ENCODE assay signal across 8 mouse cellular contexts in the genomic region with DNA sequence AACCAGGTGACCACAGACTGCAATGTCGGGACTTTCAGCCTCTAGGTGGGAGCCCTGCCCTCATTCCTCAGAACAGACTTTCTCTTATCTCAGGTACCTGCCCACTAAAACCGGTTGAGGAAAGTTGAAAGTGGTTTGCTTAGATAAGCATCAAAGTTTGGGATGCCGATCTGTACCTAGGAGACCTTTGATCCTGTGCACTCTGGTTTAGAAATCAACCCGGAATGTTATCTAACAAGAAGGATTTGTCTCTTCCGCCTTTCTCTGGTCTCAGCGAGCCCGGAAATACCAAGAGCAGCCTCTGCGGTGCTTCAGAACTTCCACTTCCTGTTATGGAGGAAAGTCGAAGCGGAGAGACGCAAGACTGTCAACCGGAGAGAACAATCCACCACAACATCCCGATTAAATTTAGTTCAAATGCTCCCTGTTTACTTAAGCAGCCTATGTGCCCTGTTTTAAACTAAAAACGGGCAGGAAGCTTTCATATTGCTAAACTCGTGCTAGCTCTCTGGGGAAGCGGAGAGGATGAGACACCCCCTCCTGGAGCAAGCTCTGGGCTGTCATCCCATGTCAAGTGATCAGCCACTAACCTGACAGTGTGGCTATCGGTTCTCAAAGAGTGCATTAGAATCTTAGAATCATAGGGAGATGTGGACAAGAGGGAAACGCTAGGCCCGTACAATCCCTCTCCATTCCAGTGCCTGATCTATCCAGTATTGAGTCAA. TPM values are rescaled to one million over a fixed set of nuclear protein-coding genes. Genes with fewer than 3 reads are reported as not detected.
DNase-seq lines count a peak whose midpoint lies in the region; ATAC-seq and TF ChIP-seq lines count a peak whose summit lies in the region.

No protein-coding gene starts in this region.

- 58% methylated on average over 19 of the region's 19 CpGs for WGBS in heart, postnatal 0 days
- WGBS in forebrain, embryonic 10.5 days = 86% methylated on average over 19 of the region's 19 CpGs

- no peaks in the 10 kb centered on the region for H3K9me3 ChIP-seq in heart, postnatal 0 days (replicated peaks; ENCODE audit: control insufficient read depth, low read length)
- no peaks in the 10 kb centered on the region for H3K9me3 ChIP-seq in forebrain, embryonic 10.5 days

- intact Hi-C loops in left cerebral cortex, adult 2 months (cut with DNase I) = no loop called here

- H3K27ac ChIP-seq in left cerebral cortex, adult 2 months = peak overlapping the region; percentile 47; the same call in 1 of the 2 replicates
- peak overlapping the region; percentile 47 for H3K27ac ChIP-seq in heart, postnatal 0 days (ENCODE audit: low read depth)
- H3K27ac ChIP-seq in forebrain, embryonic 10.5 days = no peak overlapping the region

- H3K36me3 ChIP-seq in heart, postnatal 0 days (replicated peaks; ENCODE audit: control insufficient read depth, insufficient read depth, low read length) = no peaks in the 10 kb centered on the region
- H3K36me3 ChIP-seq in forebrain, embryonic 10.5 days (replicated peaks) = no peaks in the 10 kb centered on the region

- H3K4me3 ChIP-seq in left cerebral cortex, adult 2 months = no peak overlapping the region
- H3K4me3 ChIP-seq in heart, postnatal 0 days (ENCODE audit: low read depth, low read length) = no peak overlapping the region
- H3K4me3 ChIP-seq in forebrain, embryonic 10.5 days = no peak overlapping the region

- peak overlapping the region; percentile 18; the same call in 1 of the 2 replicates for H3K4me2 ChIP-seq in heart, postnatal 0 days (ENCODE audit: low read depth, low read length)

- peak; percentile 33; the same call in 1 of the 2 replicates for ATAC-seq in heart, postnatal 0 days (ENCODE audit: insufficient read depth, low read depth)

- H3K9ac ChIP-seq in heart, postnatal 0 days (replicated peaks; ENCODE audit: low read depth, low read length) = no peak overlapping the region

- TF ChIP-seq CTCF in left cerebral cortex, adult 2 months (IDR thresholded peaks at IDR 0.05) = no peak
- no peak for TF ChIP-seq CTCF in heart, postnatal 0 days (IDR thresholded peaks at IDR 0.05; ENCODE audit: low read depth)

- DNase-seq in left cerebral cortex, adult 2 months (ENCODE audit: extremely low spot score in 1 of 2, low spot score in 2 of 2) = no peak
- no peak for DNase-seq in left cerebral cortex, adult 11 months (ENCODE audit: low spot score)
- DNase-seq in heart, postnatal 0 days (ENCODE audit: low spot score) = peak; percentile 23
- DNase-seq in lung, adult 18-20 months = peak; percentile 58
- peak; percentile 37 to 63 for DNase-seq in thymus, adult 18-20 months
- no peak for DNase-seq in layer of hippocampus, adult 11-12 months (ENCODE audit: low spot score)
- DNase-seq in forebrain, embryonic 10.5 days (ENCODE audit: extremely low spot score, low spot score) = no peak
- no peak for DNase-seq in layer of hippocampus, postnatal 36 days

- no peak for TF ChIP-seq EP300 in heart, postnatal 0 days (IDR thresholded peaks at IDR 0.05; ENCODE audit: low read depth)

- no peaks in the 10 kb centered on the region for H3K4me1 ChIP-seq in heart, postnatal 0 days (ENCODE audit: control insufficient read depth, insufficient read depth)
- no peaks in the 10 kb centered on the region for H3K4me1 ChIP-seq in forebrain, embryonic 10.5 days

- no peaks in the 10 kb centered on the region for H3K27me3 ChIP-seq in heart, postnatal 0 days (ENCODE audit: control insufficient read depth, insufficient read depth, low read length)
- no peaks in the 10 kb centered on the region for H3K27me3 ChIP-seq in forebrain, embryonic 10.5 days (ENCODE audit: poor library complexity, severe bottlenecking)

RNA-seq across cellular contexts. Expression of gene Hmcn1, which starts 32.0 kb away (rescaled TPM):
- 1 to 10 TPM; 1.6 to 3.5 TPM for total RNA-seq in left cerebral cortex, adult 2 months (2021)
- 51.0 and 59.2 TPM in 2 replicates for total RNA-seq in heart, postnatal 0 days (2014; rRNA removed; ENCODE audit: low replicate concordance)
- 18.3 and 18.9 TPM in 2 replicates for polyA plus RNA-seq in heart, postnatal 0 days (2015; fragmentation: Nextera tagmentation; extraction: Ambion mirVana)
- polyA plus RNA-seq in forebrain, embryonic 10.5 days (2016; fragmentation: Nextera tagmentation; extraction: Ambion mirVana) = 9.1 and 10.5 TPM in 2 replicates
- total RNA-seq in layer of hippocampus, postnatal 36 days (2021) = 1 to 10 TPM; 2.2 to 4.2 TPM

Comparison
In these comparisons a context has a peak if more than half of its experiments do, and no peak if none do; other contexts are left out.
1. DNase-seq: peak in heart, postnatal 0 days (single experiment), lung, adult 18-20 months (2 of 2) and thymus, adult 18-20 months (2 of 2); none in left cerebral cortex, adult 2 months (0 of 2), left cerebral cortex, adult 11 months (single experiment), layer of hippocampus, adult 11-12 months (single experiment), forebrain, embryonic 10.5 days (single experiment) and layer of hippocampus, postnatal 36 days (0 of 2).
2. RNA of gene Hmcn1, which starts 32.0 kb away (total RNA-seq): 51.0 to 59.2 TPM in heart, postnatal 0 days; 2.2 to 4.2 TPM in layer of hippocampus, postnatal 36 days and 1.6 to 3.5 TPM in left cerebral cortex, adult 2 months; every median in the first group is over 10 times any median in the second.